Mouse (Mus musculus) thymus, postnatal 25 days (tissue): ENCODE measurements at regions not wholly inside any gene's neighbourhood (a gene's known extent, or its start where the extent isn't known, plus 50 kb on each side); places are given as distances from the start of the nearest gene placed in this dataset.
A peak's percentile ranks its signal among the peaks of the same experiment; 100 is the strongest.

ENCODE experiments used
- DNase-seq: peaks from one replicate; pipeline ENCODE4 v3.0.0; 2022

- no peak for DNase-seq
Observed at GRCm38 (mm10) chr7:115192992-115193761, 449.7 kb downstream of the Insc start.

- DNase-seq: no peak
Observed at GRCm38 (mm10) chr7:115204916-115205315, 461.4 kb downstream of the Insc start.

GRCm38 (mm10) chr7:115206479-115207134 lies 463.1 kb downstream of the Insc start:
- no peak for DNase-seq

- DNase-seq: no peak
Observed at GRCm38 (mm10) chr7:115208781-115209180, 465.3 kb downstream of the Insc start.

- no peak for DNase-seq
Observed at GRCm38 (mm10) chr7:115210012-115210411, 466.5 kb downstream of the Insc start.

- DNase-seq: peak; percentile 82
Observed at GRCm38 (mm10) chr7:115216838-115217237, 473.3 kb downstream of the Insc start.

GRCm38 (mm10) chr7:115217255-115217654 lies 473.8 kb downstream of the Insc start:
- DNase-seq: peak; percentile 12

GRCm38 (mm10) chr7:115217712-115218111 lies 474.2 kb downstream of the Insc start:
- DNase-seq: peak; percentile 16

GRCm38 (mm10) chr7:115218596-115219180 lies 475.2 kb downstream of the Insc start:
- peak; percentile 37 for DNase-seq

GRCm38 (mm10) chr7:115222642-115223041 lies 479.1 kb downstream of the Insc start:
- DNase-seq: peak; percentile 19

- no peak for DNase-seq
Observed at GRCm38 (mm10) chr7:115230525-115230924, 487.0 kb downstream of the Insc start.

- no peak for DNase-seq
Observed at GRCm38 (mm10) chr7:115233850-115234436, 490.4 kb downstream of the Insc start.

- no peak for DNase-seq
Observed at GRCm38 (mm10) chr7:115237131-115237530, 493.6 kb downstream of the Insc start.

GRCm38 (mm10) chr7:115251591-115252369 lies 508.3 kb downstream of the Insc start:
- DNase-seq: no peak

- DNase-seq: no peak
Observed at GRCm38 (mm10) chr7:115252370-115252750, 508.9 kb downstream of the Insc start.

GRCm38 (mm10) chr7:115258626-115259025 lies 515.1 kb downstream of the Insc start:
- DNase-seq: no peak

GRCm38 (mm10) chr7:115263082-115263481 lies 519.6 kb downstream of the Insc start:
- no peak for DNase-seq

GRCm38 (mm10) chr7:115266141-115266540 lies 522.6 kb downstream of the Insc start:
- DNase-seq: no peak

GRCm38 (mm10) chr7:115270803-115271202 lies 527.3 kb downstream of the Insc start:
- no peak for DNase-seq

GRCm38 (mm10) chr7:115274836-115275235 lies 531.3 kb downstream of the Insc start:
- no peak for DNase-seq

GRCm38 (mm10) chr7:115290801-115291417 lies 547.4 kb downstream of the Insc start:
- no peak for DNase-seq

GRCm38 (mm10) chr7:115294655-115295230 lies 551.2 kb downstream of the Insc start:
- DNase-seq: no peak
